Mouse (Mus musculus): ENCODE results near the gene Ube2d3. TPM values are rescaled to one million over a fixed set of nuclear protein-coding genes. Genes with fewer than 3 reads are reported as not detected.
"Not testable (repeated sequence)": the region's sequence is repeated elsewhere in the genome, so short reads cannot be mapped to it uniquely, and the experiment has no call there.

Gene Ube2d3
- total RNA-seq, 2 experiments from 2014 or later, result 229 to 240 TPM

DNA sequence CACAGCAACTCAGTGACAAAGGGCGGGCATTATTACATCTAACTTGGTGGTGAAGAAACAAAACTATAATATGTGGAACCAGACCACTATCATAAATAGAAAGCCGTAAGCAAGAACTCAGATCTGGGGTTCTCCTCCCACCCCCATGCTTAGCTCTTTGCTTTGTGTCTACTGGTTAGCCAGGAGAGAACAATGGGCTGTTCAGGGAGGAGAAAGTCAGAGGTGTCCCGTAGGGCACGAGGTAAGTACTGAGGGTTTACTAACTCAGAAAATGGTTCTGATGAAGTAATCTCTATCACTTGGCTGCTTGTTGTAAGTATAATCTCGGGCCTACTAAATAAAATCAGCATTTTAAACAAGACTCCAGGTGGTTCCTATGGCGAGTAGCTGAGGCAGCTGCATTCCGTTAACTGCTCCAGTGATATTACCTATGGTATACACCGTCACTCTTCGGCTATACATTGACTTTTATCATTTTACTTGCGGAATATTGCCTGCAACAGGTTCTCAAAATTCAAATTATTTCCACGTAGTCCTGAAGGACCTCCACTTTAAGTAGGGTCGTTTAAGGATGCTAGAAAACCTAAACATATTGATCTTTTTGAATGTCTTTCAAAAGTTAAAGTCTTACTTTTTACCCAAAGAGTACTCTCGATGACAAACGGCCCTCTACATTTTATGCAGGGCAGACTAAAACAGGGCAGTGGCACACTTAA lies 890 bp upstream of the Ube2d3 start:
- DNase-seq (ENCODE audit: extremely low spot score in 1 of 2, low spot score in 1 of 2), result no peak

GRCm38 (mm10) chr3:135438531-135438912 lies 573 bp downstream of the Ube2d3 start:
- peak in 1 of 2 experiments; percentile 93 for DNase-seq (ENCODE audit: extremely low spot score in 1 of 2, low spot score in 1 of 2)

GRCm38 (mm10) chr3:135438913-135439531 lies 1.1 kb downstream of the Ube2d3 start:
- DNase-seq (ENCODE audit: extremely low spot score in 1 of 2, low spot score in 1 of 2), result peak; percentile 49 to 68

GRCm38 (mm10) chr3:135439651-135440050 lies 1.7 kb downstream of the Ube2d3 start:
- no peak for DNase-seq (ENCODE audit: extremely low spot score in 1 of 2, low spot score in 1 of 2)

GRCm38 (mm10) chr3:135440221-135440620 lies 2.3 kb downstream of the Ube2d3 start:
- peak in 1 of 2 experiments; percentile 13 for DNase-seq (ENCODE audit: extremely low spot score in 1 of 2, low spot score in 1 of 2)

DNA sequence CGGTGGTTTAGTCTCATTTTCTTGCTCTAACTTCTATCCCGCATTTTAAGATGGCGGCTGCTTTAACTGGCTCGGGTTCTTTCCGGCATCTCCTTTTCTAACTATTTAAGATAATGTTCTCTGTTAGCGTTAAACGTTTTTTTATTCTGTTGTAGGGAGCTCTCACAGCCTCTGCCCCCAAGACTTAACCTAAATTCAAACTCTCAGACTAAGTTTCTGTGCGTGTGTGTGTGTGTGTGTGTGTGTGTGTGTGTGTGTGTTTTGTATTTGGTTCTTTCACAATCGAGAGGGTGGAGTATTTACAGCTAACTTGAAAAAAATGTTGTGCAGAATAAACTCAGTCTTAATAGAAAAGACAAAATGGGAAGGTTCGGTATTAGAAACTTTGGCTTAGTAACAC lies 2.7 kb downstream of the Ube2d3 start:
- DNase-seq (ENCODE audit: extremely low spot score in 1 of 2, low spot score in 1 of 2), result no peak

GRCm38 (mm10) chr3:135444930-135445329 lies 7.0 kb downstream of the Ube2d3 start:
- no peak for DNase-seq (ENCODE audit: extremely low spot score in 1 of 2, low spot score in 1 of 2)

DNA sequence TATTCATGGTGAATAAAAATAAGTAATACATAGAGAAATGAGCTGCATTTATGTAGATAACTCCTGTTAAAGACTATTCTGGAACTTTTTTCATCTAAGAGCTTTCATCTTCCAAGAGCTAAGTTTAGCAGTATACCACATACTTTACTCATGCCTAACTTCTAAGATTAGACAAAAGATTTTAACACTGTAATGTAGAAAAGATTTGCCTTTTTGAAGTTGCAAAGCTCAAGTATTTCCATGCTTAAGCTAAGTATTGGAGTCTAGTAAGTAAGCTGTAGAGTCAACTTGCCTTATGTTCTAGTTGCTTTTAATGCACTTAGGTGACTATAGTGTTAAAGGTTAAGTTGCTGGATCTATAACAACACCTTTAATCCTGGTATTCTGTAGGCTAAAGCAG lies 21.0 kb downstream of the Ube2d3 start:
- DNase-seq (ENCODE audit: extremely low spot score in 1 of 2, low spot score in 1 of 2), result no peak

DNA sequence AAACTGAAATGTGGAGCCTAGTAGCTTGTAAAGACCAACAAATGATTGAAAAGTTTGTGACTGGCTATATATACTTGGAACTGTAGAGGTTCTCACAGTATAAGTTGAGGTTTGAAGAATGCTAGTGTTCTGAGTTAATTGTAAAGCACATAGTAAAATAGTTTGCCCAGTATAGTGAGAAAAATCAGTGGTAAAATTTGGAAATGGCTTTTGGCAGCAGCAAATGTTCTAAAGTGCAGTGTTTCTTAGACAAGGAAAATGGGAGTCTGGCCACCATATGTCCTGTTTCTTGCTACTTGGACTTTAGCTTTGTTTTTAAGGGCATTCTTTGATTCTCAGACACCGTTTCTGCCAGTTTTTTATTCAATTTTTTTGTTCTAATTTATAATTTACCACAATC lies 30.5 kb downstream of the Ube2d3 start:
- no peak for DNase-seq (ENCODE audit: extremely low spot score in 1 of 2, low spot score in 1 of 2)

GRCm38 (mm10) chr3:135469146-135469545 lies 31.2 kb downstream of the Ube2d3 start:
- DNase-seq (ENCODE audit: extremely low spot score in 1 of 2, low spot score in 1 of 2), result no peak

GRCm38 (mm10) chr3:135469974-135470373 lies 32.0 kb downstream of the Ube2d3 start:
- DNase-seq (ENCODE audit: extremely low spot score in 1 of 2, low spot score in 1 of 2), result peak in 1 of 2 experiments; percentile 48

- no peak for DNase-seq (ENCODE audit: extremely low spot score in 1 of 2, low spot score in 1 of 2)
Measured at GRCm38 (mm10) chr3:135470823-135471222, 32.9 kb downstream of the Ube2d3 start.

DNA sequence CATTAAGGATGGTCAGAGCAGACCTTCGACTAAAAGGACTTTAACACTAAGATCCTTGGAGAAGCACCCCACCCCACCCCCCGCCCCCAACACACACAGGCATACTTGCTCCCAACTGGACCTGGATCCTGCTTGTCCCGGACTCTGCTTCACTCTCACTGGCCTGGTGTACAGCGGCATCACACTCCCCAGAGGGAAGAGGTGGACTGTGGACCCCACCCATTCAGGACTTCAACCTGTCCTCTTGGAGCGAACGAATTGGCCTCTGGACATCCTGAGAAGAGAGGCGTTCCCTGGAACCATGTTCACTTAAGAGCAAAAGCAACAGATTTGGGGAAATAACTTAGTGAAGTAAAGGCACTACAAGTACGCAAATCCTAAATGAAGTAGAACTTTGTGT lies 37.1 kb downstream of the Ube2d3 start:
- no peak for DNase-seq (ENCODE audit: extremely low spot score in 1 of 2, low spot score in 1 of 2)

GRCm38 (mm10) chr3:135476286-135476685 lies 38.3 kb downstream of the Ube2d3 start:
- no peak for DNase-seq (ENCODE audit: extremely low spot score in 1 of 2, low spot score in 1 of 2)

- DNase-seq (ENCODE audit: extremely low spot score in 1 of 2, low spot score in 1 of 2), result no peak
Measured at GRCm38 (mm10) chr3:135476977-135477376, 39.0 kb downstream of the Ube2d3 start.

GRCm38 (mm10) chr3:135479090-135479489 lies 41.1 kb downstream of the Ube2d3 start:
- DNase-seq (ENCODE audit: extremely low spot score in 1 of 2, low spot score in 1 of 2), result not testable (repeated sequence)

GRCm38 (mm10) chr3:135480767-135481166 lies 42.8 kb downstream of the Ube2d3 start:
- DNase-seq (ENCODE audit: extremely low spot score in 1 of 2, low spot score in 1 of 2), result no peak

DNA sequence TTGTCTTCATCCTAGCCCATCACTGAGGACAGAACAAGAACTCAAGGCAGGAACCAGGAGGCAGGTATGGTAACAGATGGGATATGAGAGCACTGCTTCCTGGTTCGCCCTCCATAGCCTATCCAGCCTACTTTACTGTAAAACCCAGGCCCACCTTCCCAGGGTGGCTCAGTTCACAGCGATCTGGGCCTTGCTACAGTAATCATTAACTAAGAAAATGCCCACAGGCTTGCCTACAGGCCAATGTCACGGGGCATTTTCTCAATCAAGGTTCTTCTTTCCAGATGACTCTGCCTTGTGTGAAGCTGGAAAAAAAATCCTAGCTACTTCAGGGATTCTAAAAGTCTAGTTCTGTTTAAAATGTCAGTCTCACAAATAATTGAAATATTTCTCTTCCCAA lies 43.7 kb downstream of the Ube2d3 start:
- DNase-seq (ENCODE audit: extremely low spot score in 1 of 2, low spot score in 1 of 2), result no peak

DNA sequence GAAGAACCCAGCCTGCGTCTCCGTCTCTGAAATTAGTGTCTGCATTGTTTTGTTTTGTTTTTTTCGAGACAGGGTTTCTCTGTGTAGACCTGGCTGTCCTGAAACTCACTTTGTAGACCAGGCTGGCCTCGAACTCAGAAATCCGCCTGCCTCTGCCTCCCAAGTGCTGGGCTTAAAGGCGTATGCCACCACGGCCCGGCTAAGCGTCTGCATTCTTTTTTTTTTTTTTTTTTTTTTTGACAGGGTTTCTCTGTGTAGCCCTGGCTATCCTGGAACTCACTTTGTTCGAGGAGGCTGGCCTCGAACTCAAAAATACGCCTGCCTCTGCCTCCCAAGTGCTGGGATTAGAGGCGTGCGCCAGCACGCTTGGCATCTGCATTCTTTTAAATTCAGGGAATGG lies 46.7 kb downstream of the Ube2d3 start:
- DNase-seq (ENCODE audit: extremely low spot score in 1 of 2, low spot score in 1 of 2), result not testable (repeated sequence)

- peak; percentile 47 to 53 for DNase-seq (ENCODE audit: extremely low spot score in 1 of 2, low spot score in 1 of 2)
Measured at GRCm38 (mm10) chr3:135485128-135485899, 47.4 kb downstream of the Ube2d3 start, which contains the start of gene Manba. Gene Manba, plus strand, starts transcription at chr3:135485611.

DNA sequence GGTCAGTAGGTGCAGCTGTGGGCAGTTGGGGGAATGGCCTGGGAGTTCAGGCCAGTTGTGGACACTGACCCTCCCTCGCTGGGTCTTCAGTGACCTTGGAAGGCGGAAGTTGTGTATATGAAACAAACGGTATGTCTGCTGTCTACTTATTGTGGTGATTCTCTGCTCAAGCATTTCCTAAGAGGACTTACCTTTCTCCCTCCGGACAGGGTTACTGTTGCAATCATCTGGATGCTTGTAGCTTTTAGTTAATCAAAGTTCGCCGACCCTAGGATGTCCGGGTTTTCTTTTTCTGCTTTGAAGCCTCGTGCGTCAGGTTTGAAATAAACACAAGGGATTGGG lies 47.9 kb downstream of the Ube2d3 start:
- DNase-seq (ENCODE audit: extremely low spot score in 1 of 2, low spot score in 1 of 2), result no peak
